Mouse (Mus musculus): ENCODE measurements around the gene Fancg. TPM values are rescaled to one million over a fixed set of nuclear protein-coding genes. Genes with fewer than 3 reads are reported as not detected.
"Not testable (repeated sequence)": the region's sequence is repeated elsewhere in the genome, so short reads cannot be mapped to it uniquely, and the experiment has no call there.

Fancg gene
- polyA plus RNA-seq, 1 experiment, result 2.6 TPM

DNA sequence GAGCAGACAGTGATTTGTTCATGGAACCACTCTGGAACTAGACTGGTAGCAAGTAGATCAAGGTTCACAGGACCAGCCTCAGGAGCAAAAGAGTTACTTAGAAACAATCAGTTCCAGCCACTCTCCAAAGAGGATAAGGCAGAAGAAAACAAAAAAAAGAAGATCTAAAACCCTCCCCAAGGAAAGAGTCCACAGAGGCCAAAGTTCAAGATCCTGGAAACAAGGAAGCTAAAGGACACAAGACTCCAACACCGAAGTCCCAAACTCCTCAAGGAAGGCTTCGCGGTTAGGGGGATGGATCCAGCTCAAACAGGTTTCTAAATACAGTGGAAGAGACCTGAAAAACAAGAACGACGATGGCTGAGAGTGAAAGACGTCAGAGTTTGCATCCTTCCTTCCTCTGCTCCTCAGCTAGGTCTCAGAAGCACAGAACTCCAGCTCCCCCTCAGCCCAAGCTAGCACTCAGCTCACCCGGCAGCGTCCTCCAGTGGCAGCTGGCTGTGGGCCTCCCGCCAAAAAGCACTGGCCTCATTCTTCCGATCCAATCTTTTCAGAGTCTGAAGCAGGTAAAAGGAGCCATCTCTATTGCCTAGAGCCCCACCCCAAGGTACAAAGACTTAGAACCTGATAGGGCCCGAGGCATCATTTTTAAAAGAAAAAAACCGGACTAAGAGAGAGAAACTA is 7.4 kb downstream of the Fancg start:
- TF ChIP-seq POLR2AphosphoS2 (IDR thresholded peaks at IDR 0.05; ENCODE audit: insufficient read length, low read depth), result no peak
- TF ChIP-seq POLR2A (IDR thresholded peaks at IDR 0.05; ENCODE audit: insufficient read length, low read depth), result no peak
- TF ChIP-seq MYOD1 (IDR thresholded peaks at IDR 0.05; ENCODE audit: control insufficient read depth in 1 of 3, insufficient read length in 2 of 3, low read depth in 2 of 3), result no peak
- H3K36me3 ChIP-seq (ENCODE audit: control insufficient read depth, insufficient read depth), result no peaks in the 10 kb centered on the region

GRCm38 (mm10) chr4:43001272-43001671 is 9.0 kb downstream of the Fancg start:
- Histone ChIP-seq H3K4me2 (ENCODE audit: low read depth) (no peak overlapping the region), H3K4me3 (no peak overlapping the region), H3K36me3 (ENCODE audit: control insufficient read depth, insufficient read depth) (peaks cover 7% of the 10 kb centered on the region), H3K79me2 (ENCODE audit: control insufficient read depth, insufficient read depth) (peaks cover 36% of the 10 kb centered on the region), H3K27me3 (ENCODE audit: control insufficient read depth, insufficient read depth, insufficient read length) (no peaks in the 10 kb centered on the region), H3ac (ENCODE audit: control insufficient read depth, insufficient read length) (no peak overlapping the region)
- TF ChIP-seq POLR2A (IDR thresholded peaks at IDR 0.05; ENCODE audit: insufficient read length, low read depth) (no peak), REST (IDR thresholded peaks at IDR 0.05; ENCODE audit: insufficient read depth, insufficient read length) (no peak), MYOD1 (IDR thresholded peaks at IDR 0.05; ENCODE audit: control insufficient read depth in 1 of 3, insufficient read length in 2 of 3, low read depth in 2 of 3) (no peak)

More for the DNA sequence above, 7.4 kb downstream of the Fancg start:
- Histone ChIP-seq H3K27me3 (ENCODE audit: control insufficient read depth, insufficient read depth, insufficient read length) (no peaks in the 10 kb centered on the region), H3ac (ENCODE audit: control insufficient read depth, insufficient read length) (no peak overlapping the region), H3K79me2 (ENCODE audit: control insufficient read depth, insufficient read depth) (peaks cover 20% of the 10 kb centered on the region), H3K4me3 (no peak overlapping the region), H3K4me2 (ENCODE audit: low read depth) (no peak overlapping the region)

DNA sequence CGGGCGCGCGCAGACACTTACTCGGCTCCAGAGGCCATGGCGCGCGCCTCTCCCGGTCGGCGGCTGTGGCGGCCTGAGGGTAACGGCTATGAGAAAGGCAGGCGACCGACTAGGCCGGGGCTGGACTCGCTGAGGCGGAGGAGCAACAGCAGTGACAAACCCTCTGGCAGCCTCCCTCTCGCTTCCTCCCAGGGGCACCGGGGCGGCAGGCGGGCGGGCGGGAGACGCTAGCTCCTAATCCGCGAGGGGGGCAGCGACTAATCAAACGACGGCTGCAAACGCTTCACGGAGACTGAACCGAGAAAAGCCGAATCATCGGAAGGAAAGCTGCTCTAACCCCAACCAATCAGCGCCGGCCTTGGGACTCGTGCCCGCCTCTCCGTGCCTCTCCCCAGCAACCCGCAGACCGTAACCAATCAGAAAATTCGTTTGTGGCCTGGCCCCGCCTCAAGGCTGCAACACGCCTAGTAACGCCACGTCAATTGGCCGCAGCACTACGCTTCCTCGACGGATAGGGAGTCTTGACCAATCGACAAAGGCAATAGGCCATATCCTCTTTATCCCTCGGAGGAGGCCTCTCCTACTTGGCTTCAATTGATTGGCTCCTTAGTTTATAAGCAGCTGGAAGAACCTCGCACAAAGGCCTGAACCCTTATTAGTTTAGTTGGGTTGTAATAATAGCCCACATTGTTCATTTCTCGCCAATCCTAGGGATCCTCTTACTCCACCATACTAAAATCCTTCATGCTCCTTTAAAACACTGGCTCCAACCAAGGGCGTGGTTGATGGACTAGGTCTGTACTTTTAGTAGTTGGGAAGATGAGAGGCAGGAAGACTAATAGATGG is 9.9 kb downstream of the Fancg start, which contains the start of gene Vcp:
Gene Vcp (minus strand): TSS at position 367 of the 846 bp plus-strand sequence.
- H3K79me2 ChIP-seq (ENCODE audit: control insufficient read depth, insufficient read depth), result peaks cover 43% of the 10 kb centered on the region
- peaks cover 13% of the 10 kb centered on the region for H3K36me3 ChIP-seq (ENCODE audit: control insufficient read depth, insufficient read depth)
- not testable (repeated sequence) for H3K27me3 ChIP-seq (ENCODE audit: control insufficient read depth, insufficient read depth, insufficient read length)
- peak within 1 kb of the TSS; percentile 25 for H3ac ChIP-seq (ENCODE audit: control insufficient read depth, insufficient read length)
- peak; percentile 24 for TF ChIP-seq POLR2A (IDR thresholded peaks at IDR 0.05; ENCODE audit: insufficient read length, low read depth)
- H3K4me2 ChIP-seq (ENCODE audit: low read depth), result peak within 1 kb of the TSS; percentile 81
- H3K4me3 ChIP-seq, result peak within 1 kb of the TSS; percentile 43

DNA sequence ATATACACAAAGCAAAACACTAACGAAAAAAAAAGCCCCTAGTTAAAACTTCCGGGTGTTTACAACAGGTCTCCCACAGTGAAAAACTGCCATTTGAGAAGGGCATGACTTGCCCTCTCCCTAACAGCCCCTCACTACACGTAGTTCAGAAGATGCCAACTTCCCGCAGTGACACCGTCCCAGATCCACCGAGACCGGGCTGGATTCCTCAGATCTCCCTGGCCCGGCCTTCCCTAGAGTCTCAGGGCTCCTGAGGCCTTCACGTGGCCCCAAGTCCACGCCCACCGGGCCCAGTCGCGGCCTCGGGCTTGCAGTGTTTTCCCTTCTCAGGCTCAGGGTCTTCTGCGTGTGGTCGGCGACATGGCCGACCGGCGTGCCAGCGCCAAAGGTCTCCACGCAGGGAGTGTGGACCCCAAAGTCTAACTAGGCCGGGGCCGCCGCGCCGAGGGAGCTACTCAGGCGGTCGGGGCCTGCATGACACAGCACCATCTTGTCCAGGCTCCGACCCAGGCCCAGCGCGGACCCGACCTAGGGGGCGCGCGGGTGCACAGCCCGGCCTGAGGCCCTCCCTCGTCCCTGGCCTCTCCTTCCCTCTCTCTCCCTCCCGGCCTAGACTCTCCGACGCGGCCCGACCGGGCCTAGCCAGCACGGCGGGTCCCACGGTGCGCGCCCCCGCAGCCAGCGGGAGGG is 10.7 kb downstream of the Fancg start:
- H3K4me2 ChIP-seq (ENCODE audit: low read depth), result peak overlapping the region; percentile 76
- H3K79me2 ChIP-seq (ENCODE audit: control insufficient read depth, insufficient read depth), result peaks cover 51% of the 10 kb centered on the region
- H3K36me3 ChIP-seq (ENCODE audit: control insufficient read depth, insufficient read depth), result peaks cover 21% of the 10 kb centered on the region
- H3K4me3 ChIP-seq, result peak overlapping the region; percentile 43
- H3ac ChIP-seq (ENCODE audit: control insufficient read depth, insufficient read length), result peak overlapping the region; percentile 25
- TF ChIP-seq MYOG (IDR thresholded peaks at IDR 0.05; ENCODE audit: control insufficient read depth in 1 of 3, insufficient read depth in 1 of 3, insufficient read length in 2 of 3, low read depth in 2 of 3), result no peak
- no peak for TF ChIP-seq SRF (IDR thresholded peaks at IDR 0.05; ENCODE audit: control insufficient read depth, insufficient read length, low read depth)
- no peak for TF ChIP-seq REST (IDR thresholded peaks at IDR 0.05; ENCODE audit: insufficient read depth, insufficient read length)
- TF ChIP-seq TCF12 (IDR thresholded peaks at IDR 0.05; ENCODE audit: insufficient read depth, poor library complexity, severe bottlenecking), result no peak
- no peak for TF ChIP-seq CEBPB (IDR thresholded peaks at IDR 0.05; ENCODE audit: insufficient read depth, poor library complexity, severe bottlenecking)
- TF ChIP-seq USF1 (IDR thresholded peaks at IDR 0.05; ENCODE audit: low read depth), result peak; percentile 87
- peak; percentile 23 for TF ChIP-seq MAX (IDR thresholded peaks at IDR 0.05; ENCODE audit: low read depth)
- no peak for TF ChIP-seq E2F4 (IDR thresholded peaks at IDR 0.05; ENCODE audit: insufficient read depth)
- no peak for TF ChIP-seq TCF3 (IDR thresholded peaks at IDR 0.05; ENCODE audit: insufficient read length, low read depth)
- TF ChIP-seq POLR2A (IDR thresholded peaks at IDR 0.05; ENCODE audit: insufficient read length, low read depth), result peak; percentile 71
- TF ChIP-seq POLR2AphosphoS2 (IDR thresholded peaks at IDR 0.05; ENCODE audit: insufficient read length, low read depth), result no peak
- no peak for TF ChIP-seq MYOD1 (IDR thresholded peaks at IDR 0.05; ENCODE audit: control insufficient read depth in 1 of 3, insufficient read length in 2 of 3, low read depth in 2 of 3)
- no peaks in the 10 kb centered on the region for H3K27me3 ChIP-seq (ENCODE audit: control insufficient read depth, insufficient read depth, insufficient read length)

- H3K4me3 ChIP-seq, result peak overlapping the region; percentile 43
- H3ac ChIP-seq (ENCODE audit: control insufficient read depth, insufficient read length), result no peak overlapping the region
- H3K4me2 ChIP-seq (ENCODE audit: low read depth), result peak overlapping the region; percentile 76
- peaks cover 66% of the 10 kb centered on the region for H3K79me2 ChIP-seq (ENCODE audit: control insufficient read depth, insufficient read depth)
- no peaks in the 10 kb centered on the region for H3K27me3 ChIP-seq (ENCODE audit: control insufficient read depth, insufficient read depth, insufficient read length)
- TF ChIP-seq POLR2A (IDR thresholded peaks at IDR 0.05; ENCODE audit: insufficient read length, low read depth), result no peak
- no peak for TF ChIP-seq MYOD1 (IDR thresholded peaks at IDR 0.05; ENCODE audit: control insufficient read depth in 1 of 3, insufficient read length in 2 of 3, low read depth in 2 of 3)
- TF ChIP-seq E2F4 (IDR thresholded peaks at IDR 0.05; ENCODE audit: insufficient read depth), result no peak
- TF ChIP-seq MAX (IDR thresholded peaks at IDR 0.05; ENCODE audit: low read depth), result no peak
- no peak for TF ChIP-seq SRF (IDR thresholded peaks at IDR 0.05; ENCODE audit: control insufficient read depth, insufficient read length, low read depth)
- no peak for TF ChIP-seq TCF12 (IDR thresholded peaks at IDR 0.05; ENCODE audit: insufficient read depth, poor library complexity, severe bottlenecking)
- TF ChIP-seq USF1 (IDR thresholded peaks at IDR 0.05; ENCODE audit: low read depth), result no peak
- TF ChIP-seq MYOG (IDR thresholded peaks at IDR 0.05; ENCODE audit: control insufficient read depth in 1 of 3, insufficient read depth in 1 of 3, insufficient read length in 2 of 3, low read depth in 2 of 3), result no peak
- H3K36me3 ChIP-seq (ENCODE audit: control insufficient read depth, insufficient read depth), result peaks cover 36% of the 10 kb centered on the region
Measured at GRCm38 (mm10) chr4:42998022-42998421, 12.3 kb downstream of the Fancg start.

Data from myocyte (in vitro differentiated cells).